Mouse (Mus musculus): ENCODE measurements at regions not wholly inside any gene's neighbourhood (a gene's known extent, or its start where the extent isn't known, plus 50 kb on each side); places are given as distances from the start of the nearest gene placed in this dataset.

GRCm38 (mm10) chr10:87325143-87325542, 168.3 kb downstream of the Ascl1 start:
- H3K9ac ChIP-seq (ENCODE audit: insufficient read depth, low read depth, low read length, poor library complexity, severe bottlenecking), result no peak overlapping the region
- no peaks in the 10 kb centered on the region for H3K36me3 ChIP-seq (ENCODE audit: control insufficient read depth, insufficient read depth, low read length, poor library complexity, severe bottlenecking)
- H3K4me3 ChIP-seq (ENCODE audit: insufficient read depth in 1 of 2, low read depth in 1 of 2, low read length in 2 of 2, poor library complexity in 1 of 2, severe bottlenecking in 1 of 2), result no peak overlapping the region
- in situ Hi-C loops (cut with MboI; ENCODE audit: low sequenced_read_pairs in 2 of 2, unreplicated experiment in 2 of 2), result no loop called here
- no peak for DNase-seq (ENCODE audit: low read depth, low spot score)
- H3K27ac ChIP-seq (ENCODE audit: insufficient read depth, low read depth, low read length, poor library complexity, severe bottlenecking), result no peak overlapping the region
- H3K4me1 ChIP-seq (ENCODE audit: control insufficient read depth in 2 of 2, insufficient read depth in 2 of 2, low read length in 2 of 2, poor library complexity in 1 of 2), result no peaks in the 10 kb centered on the region
- no peaks in the 10 kb centered on the region for H3K9me3 ChIP-seq (ENCODE audit: control insufficient read depth, insufficient read depth, low read depth, low read length)
- no peak for TF ChIP-seq MAFK (IDR thresholded peaks at IDR 0.05; ENCODE audit: insufficient read depth, low read depth, low read length)
- TF ChIP-seq ZC3H11A (IDR thresholded peaks at IDR 0.05; ENCODE audit: borderline replicate concordance, low read depth, low read length), result no peak
- TF ChIP-seq ZNF384 (IDR thresholded peaks at IDR 0.05; ENCODE audit: low read depth, low read length), result no peak
- TF ChIP-seq HCFC1 (IDR thresholded peaks at IDR 0.05; ENCODE audit: borderline replicate concordance, insufficient read depth, low read length), result no peak

- Histone ChIP-seq H3K9me3 (ENCODE audit: control insufficient read depth, insufficient read depth, low read depth, low read length) (no peaks in the 10 kb centered on the region), H3K4me3 (ENCODE audit: insufficient read depth in 1 of 2, low read depth in 1 of 2, low read length in 2 of 2, poor library complexity in 1 of 2, severe bottlenecking in 1 of 2) (no peak overlapping the region), H3K36me3 (ENCODE audit: control insufficient read depth, insufficient read depth, low read length, poor library complexity, severe bottlenecking) (no peaks in the 10 kb centered on the region), H3K9ac (ENCODE audit: insufficient read depth, low read depth, low read length, poor library complexity, severe bottlenecking) (no peak overlapping the region), H3K27ac (ENCODE audit: insufficient read depth, low read depth, low read length, poor library complexity, severe bottlenecking) (no peak overlapping the region), H3K4me1 (ENCODE audit: control insufficient read depth in 2 of 2, insufficient read depth in 2 of 2, low read length in 2 of 2, poor library complexity in 1 of 2) (no peaks in the 10 kb centered on the region)
- no peak for DNase-seq (ENCODE audit: low read depth, low spot score)
- in situ Hi-C loops (cut with MboI; ENCODE audit: low sequenced_read_pairs in 2 of 2, unreplicated experiment in 2 of 2), result no loop called here
- TF ChIP-seq HCFC1 (IDR thresholded peaks at IDR 0.05; ENCODE audit: borderline replicate concordance, insufficient read depth, low read length) (no peak), ZC3H11A (IDR thresholded peaks at IDR 0.05; ENCODE audit: borderline replicate concordance, low read depth, low read length) (no peak), CHD2 (IDR thresholded peaks at IDR 0.05; ENCODE audit: low read depth, low read length) (no peak), MAFK (IDR thresholded peaks at IDR 0.05; ENCODE audit: insufficient read depth, low read depth, low read length) (no peak), ZNF384 (IDR thresholded peaks at IDR 0.05; ENCODE audit: low read depth, low read length) (no peak)
These were observed 183.8 kb downstream of the Ascl1 start for GRCm38 (mm10) chr10:87309601-87310062.

- in situ Hi-C loops (cut with MboI; ENCODE audit: low sequenced_read_pairs in 2 of 2, unreplicated experiment in 2 of 2), result no loop called here
- Histone ChIP-seq H3K36me3 (ENCODE audit: control insufficient read depth, insufficient read depth, low read length, poor library complexity, severe bottlenecking) (no peaks in the 10 kb centered on the region), H3K9ac (ENCODE audit: insufficient read depth, low read depth, low read length, poor library complexity, severe bottlenecking) (no peak overlapping the region), H3K4me1 (ENCODE audit: control insufficient read depth in 2 of 2, insufficient read depth in 2 of 2, low read length in 2 of 2, poor library complexity in 1 of 2) (no peaks in the 10 kb centered on the region), H3K9me3 (ENCODE audit: control insufficient read depth, insufficient read depth, low read depth, low read length) (no peaks in the 10 kb centered on the region), H3K27ac (ENCODE audit: insufficient read depth, low read depth, low read length, poor library complexity, severe bottlenecking) (no peak overlapping the region), H3K4me3 (ENCODE audit: insufficient read depth in 1 of 2, low read depth in 1 of 2, low read length in 2 of 2, poor library complexity in 1 of 2, severe bottlenecking in 1 of 2) (no peak overlapping the region)
- no peak for TF ChIP-seq ZC3H11A (IDR thresholded peaks at IDR 0.05; ENCODE audit: borderline replicate concordance, low read depth, low read length)
- TF ChIP-seq HCFC1 (IDR thresholded peaks at IDR 0.05; ENCODE audit: borderline replicate concordance, insufficient read depth, low read length), result no peak
- TF ChIP-seq ZNF384 (IDR thresholded peaks at IDR 0.05; ENCODE audit: low read depth, low read length), result no peak
- no peak for TF ChIP-seq CHD2 (IDR thresholded peaks at IDR 0.05; ENCODE audit: low read depth, low read length)
- no peak for TF ChIP-seq MAFK (IDR thresholded peaks at IDR 0.05; ENCODE audit: insufficient read depth, low read depth, low read length)
- no peak for DNase-seq (ENCODE audit: low read depth, low spot score)
These were observed 184.6 kb downstream of the Ascl1 start for GRCm38 (mm10) chr10:87308815-87309396.

GRCm38 (mm10) chr10:87297166-87297565, 196.3 kb downstream of the Ascl1 start:
- no peak for DNase-seq (ENCODE audit: low read depth, low spot score)
- Histone ChIP-seq H3K27ac (ENCODE audit: insufficient read depth, low read depth, low read length, poor library complexity, severe bottlenecking) (no peak overlapping the region), H3K9me3 (ENCODE audit: control insufficient read depth, insufficient read depth, low read depth, low read length) (no peaks in the 10 kb centered on the region), H3K9ac (ENCODE audit: insufficient read depth, low read depth, low read length, poor library complexity, severe bottlenecking) (no peak overlapping the region), H3K36me3 (ENCODE audit: control insufficient read depth, insufficient read depth, low read length, poor library complexity, severe bottlenecking) (no peaks in the 10 kb centered on the region), H3K4me1 (ENCODE audit: control insufficient read depth in 2 of 2, insufficient read depth in 2 of 2, low read length in 2 of 2, poor library complexity in 1 of 2) (no peaks in the 10 kb centered on the region), H3K4me3 (ENCODE audit: insufficient read depth in 1 of 2, low read depth in 1 of 2, low read length in 2 of 2, poor library complexity in 1 of 2, severe bottlenecking in 1 of 2) (no peak overlapping the region)
- TF ChIP-seq CHD2 (IDR thresholded peaks at IDR 0.05; ENCODE audit: low read depth, low read length), result no peak
- no peak for TF ChIP-seq ZNF384 (IDR thresholded peaks at IDR 0.05; ENCODE audit: low read depth, low read length)
- no peak for TF ChIP-seq ZC3H11A (IDR thresholded peaks at IDR 0.05; ENCODE audit: borderline replicate concordance, low read depth, low read length)
- no peak for TF ChIP-seq HCFC1 (IDR thresholded peaks at IDR 0.05; ENCODE audit: borderline replicate concordance, insufficient read depth, low read length)
- TF ChIP-seq MAFK (IDR thresholded peaks at IDR 0.05; ENCODE audit: insufficient read depth, low read depth, low read length), result no peak
- in situ Hi-C loops (cut with MboI; ENCODE audit: low sequenced_read_pairs in 2 of 2, unreplicated experiment in 2 of 2), result no loop called here
